Mouse (Mus musculus) frontal cortex, postnatal 10 days (tissue): ENCODE results near the gene Lrit3.

ENCODE experiments used
- DNase-seq, 2 experiments: peaks; one replicate each; pipeline ENCODE4 v3.0.0; 2022; ENCODE audit warnings: low spot score in 2 of 2, mixed read lengths in 1 of 2

Gene Lrit3

GRCm38 (mm10) chr3:129803765-129804164, at the start of gene Lrit3:
TSS of gene Lrit3 (minus strand) at chr3:129804030.
- no peak for DNase-seq

- DNase-seq: no peak
These were observed 43.0 kb upstream of the Lrit3 start for GRCm38 (mm10) chr3:129846846-129847245.

- DNase-seq: no peak
These were observed 42.0 kb upstream of the Lrit3 start for GRCm38 (mm10) chr3:129845868-129846267.

- DNase-seq: no peak
These were observed 34.2 kb upstream of the Lrit3 start for GRCm38 (mm10) chr3:129838017-129838416.

GRCm38 (mm10) chr3:129836965-129837364, 33.1 kb upstream of the Lrit3 start:
- DNase-seq: no peak

- DNase-seq: no peak
These were observed 32.3 kb upstream of the Lrit3 start for GRCm38 (mm10) chr3:129836051-129836697.

- no peak for DNase-seq
These were observed 31.6 kb upstream of the Lrit3 start, which contains the start of gene Cfi for GRCm38 (mm10) chr3:129835388-129835934. TSS of gene Cfi (plus strand) at chr3:129835884.

GRCm38 (mm10) chr3:129831035-129831568, 27.3 kb upstream of the Lrit3 start, which contains the start of gene Gar1:
TSS of gene Gar1 (minus strand) at chr3:129831396.
- peak; percentile 92 to 94 for DNase-seq

- DNase-seq: no peak
These were observed 26.8 kb upstream of the Lrit3 start for GRCm38 (mm10) chr3:129830626-129831025.

- DNase-seq: no peak
These were observed 23.9 kb upstream of the Lrit3 start for GRCm38 (mm10) chr3:129827691-129828090.

GRCm38 (mm10) chr3:129826691-129827090, 22.9 kb upstream of the Lrit3 start:
- DNase-seq: no peak

- no peak for DNase-seq
These were observed 21.1 kb upstream of the Lrit3 start for GRCm38 (mm10) chr3:129824891-129825290.

GRCm38 (mm10) chr3:129824146-129824545, 20.3 kb upstream of the Lrit3 start:
- DNase-seq: no peak

GRCm38 (mm10) chr3:129823293-129823692, 19.5 kb upstream of the Lrit3 start:
- no peak for DNase-seq

GRCm38 (mm10) chr3:129822206-129822775, 18.5 kb upstream of the Lrit3 start, which contains the start of gene Rrh:
TSS of gene Rrh (minus strand) at chr3:129822587.
- no peak for DNase-seq

- DNase-seq: no peak
These were observed 17.9 kb upstream of the Lrit3 start for GRCm38 (mm10) chr3:129821736-129822135.

- no peak for DNase-seq
These were observed 17.0 kb upstream of the Lrit3 start for GRCm38 (mm10) chr3:129820847-129821246.

GRCm38 (mm10) chr3:129799011-129799410, 4.8 kb downstream of the Lrit3 start:
- no peak for DNase-seq

- DNase-seq: no peak
These were observed 5.3 kb downstream of the Lrit3 start for GRCm38 (mm10) chr3:129798551-129798950.

GRCm38 (mm10) chr3:129797341-129797740, 6.5 kb downstream of the Lrit3 start:
- no peak for DNase-seq

GRCm38 (mm10) chr3:129793801-129794200, 10.0 kb downstream of the Lrit3 start:
- DNase-seq: no peak

- DNase-seq: no peak
These were observed 21.1 kb downstream of the Lrit3 start for GRCm38 (mm10) chr3:129782746-129783145.

- DNase-seq: no peak
These were observed 22.4 kb downstream of the Lrit3 start for GRCm38 (mm10) chr3:129781435-129781834.
